Mouse (Mus musculus): ENCODE measurements around the gene Tpx2. TPM values are rescaled to one million over a fixed set of nuclear protein-coding genes. Genes with fewer than 3 reads are reported as not detected.
A peak's percentile ranks its signal among the peaks of the same experiment; 100 is the strongest.

Tpx2 gene
- total RNA-seq, 1 experiment: 77.8 TPM

DNA sequence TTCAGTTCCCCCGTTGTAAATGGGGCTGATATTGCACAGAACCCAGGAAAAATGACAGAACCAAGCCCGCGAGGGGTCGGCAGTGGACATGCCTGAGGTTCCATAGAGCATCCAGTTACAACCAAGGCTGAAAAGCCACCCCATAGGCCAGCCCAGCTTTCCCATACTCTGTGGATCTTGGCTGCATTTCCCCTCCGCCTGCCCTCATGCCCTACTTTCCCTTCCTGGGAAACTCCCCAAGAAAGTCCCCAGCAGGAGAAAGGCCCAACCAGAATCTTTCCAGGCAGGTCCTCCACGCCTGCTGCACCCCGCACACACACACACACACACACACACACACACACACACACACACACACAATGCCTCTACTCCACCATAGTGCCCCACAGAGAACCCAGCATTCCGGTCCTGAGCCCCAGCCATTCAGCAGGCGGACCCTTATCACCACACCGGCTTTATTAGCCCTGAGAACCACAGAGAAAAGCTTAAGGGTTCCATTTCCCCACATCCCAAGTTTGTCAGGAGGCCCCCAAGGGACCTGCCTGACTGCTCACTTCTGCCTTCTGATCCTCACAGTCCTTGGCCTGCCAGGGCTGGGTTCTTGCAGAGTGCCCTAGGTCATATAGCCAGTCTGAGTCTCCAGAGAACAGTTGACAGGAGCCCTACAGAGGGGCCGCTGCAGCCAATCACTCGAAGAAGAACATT is 83.8 kb downstream of the Tpx2 start:
- H3K4me1 ChIP-seq (ENCODE audit: control insufficient read depth in 2 of 2, insufficient read depth in 2 of 2, low read length in 2 of 2, poor library complexity in 1 of 2): no peaks in the 10 kb centered on the region; a peak in 1 of 4 replicates
- no peak overlapping the region for H3K27ac ChIP-seq (ENCODE audit: insufficient read depth, low read depth, low read length, poor library complexity, severe bottlenecking)
- no peak for DNase-seq (ENCODE audit: low read depth, low spot score)
- TF ChIP-seq ZNF384 (IDR thresholded peaks at IDR 0.05; ENCODE audit: low read depth, low read length) (no peak), ZC3H11A (IDR thresholded peaks at IDR 0.05; ENCODE audit: borderline replicate concordance, low read depth, low read length) (no peak), MAFK (IDR thresholded peaks at IDR 0.05; ENCODE audit: insufficient read depth, low read depth, low read length) (no peak), HCFC1 (IDR thresholded peaks at IDR 0.05; ENCODE audit: borderline replicate concordance, insufficient read depth, low read length) (no peak), CHD2 (IDR thresholded peaks at IDR 0.05; ENCODE audit: low read depth, low read length) (no peak)
- H3K9me3 ChIP-seq (ENCODE audit: control insufficient read depth, insufficient read depth, low read depth, low read length): no peaks in the 10 kb centered on the region
- no peak overlapping the region for H3K4me3 ChIP-seq (ENCODE audit: insufficient read depth in 1 of 2, low read depth in 1 of 2, low read length in 2 of 2, poor library complexity in 1 of 2, severe bottlenecking in 1 of 2)
- in situ Hi-C loops (cut with MboI; ENCODE audit: low sequenced_read_pairs in 2 of 2, unreplicated experiment in 2 of 2): no loop called here
- H3K9ac ChIP-seq (ENCODE audit: insufficient read depth, low read depth, low read length, poor library complexity, severe bottlenecking): no peak overlapping the region
- H3K36me3 ChIP-seq (ENCODE audit: control insufficient read depth, insufficient read depth, low read length, poor library complexity, severe bottlenecking): no peaks in the 10 kb centered on the region

DNA sequence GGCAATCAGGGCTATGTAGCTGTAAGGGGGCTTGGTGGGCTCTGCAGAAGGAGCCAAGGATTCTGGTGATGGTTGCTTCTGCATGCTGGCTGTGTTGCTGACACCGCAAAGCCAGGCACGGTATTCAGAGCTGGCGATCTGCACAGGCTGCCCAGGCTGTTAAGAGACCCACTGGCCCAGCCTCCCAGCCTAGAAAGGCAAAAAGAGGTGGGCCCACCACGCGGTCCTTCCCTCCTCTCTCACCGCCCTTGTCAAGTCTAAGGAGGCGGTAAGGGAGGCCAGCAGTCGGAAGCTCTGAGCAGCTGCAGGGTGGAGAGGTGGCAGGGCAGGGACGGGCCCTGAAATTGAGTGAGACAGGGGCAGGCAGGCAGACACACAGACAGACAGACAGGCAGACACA is 85.3 kb downstream of the Tpx2 start, which contains the start of gene Foxs1:
Gene Foxs1, minus strand, starts transcription at position 161 of the 400 bp plus-strand sequence.
- no peaks in the 10 kb centered on the region; a peak in 1 of 4 replicates for H3K4me1 ChIP-seq (ENCODE audit: control insufficient read depth in 2 of 2, insufficient read depth in 2 of 2, low read length in 2 of 2, poor library complexity in 1 of 2)
- no peaks in the 10 kb centered on the region for H3K36me3 ChIP-seq (ENCODE audit: control insufficient read depth, insufficient read depth, low read length, poor library complexity, severe bottlenecking)
- H3K9ac ChIP-seq (ENCODE audit: insufficient read depth, low read depth, low read length, poor library complexity, severe bottlenecking): no peak within 1 kb of the TSS; the same call in 1 of the 2 replicates
- in situ Hi-C loops (cut with MboI; ENCODE audit: low sequenced_read_pairs in 2 of 2, unreplicated experiment in 2 of 2): no loop called here
- no peaks in the 10 kb centered on the region for H3K9me3 ChIP-seq (ENCODE audit: control insufficient read depth, insufficient read depth, low read depth, low read length)
- no peak for DNase-seq (ENCODE audit: low read depth, low spot score)
- H3K4me3 ChIP-seq (ENCODE audit: insufficient read depth in 1 of 2, low read depth in 1 of 2, low read length in 2 of 2, poor library complexity in 1 of 2, severe bottlenecking in 1 of 2): peak within 1 kb of the TSS; percentile 36 to 42; a peak in 2 of 4 replicates
- no peak for TF ChIP-seq HCFC1 (IDR thresholded peaks at IDR 0.05; ENCODE audit: borderline replicate concordance, insufficient read depth, low read length)
- TF ChIP-seq CHD2 (IDR thresholded peaks at IDR 0.05; ENCODE audit: low read depth, low read length): no peak
- no peak for TF ChIP-seq ZNF384 (IDR thresholded peaks at IDR 0.05; ENCODE audit: low read depth, low read length)
- TF ChIP-seq ZC3H11A (IDR thresholded peaks at IDR 0.05; ENCODE audit: borderline replicate concordance, low read depth, low read length): no peak
- no peak for TF ChIP-seq MAFK (IDR thresholded peaks at IDR 0.05; ENCODE audit: insufficient read depth, low read depth, low read length)
- no peak within 1 kb of the TSS for H3K27ac ChIP-seq (ENCODE audit: insufficient read depth, low read depth, low read length, poor library complexity, severe bottlenecking)

DNA sequence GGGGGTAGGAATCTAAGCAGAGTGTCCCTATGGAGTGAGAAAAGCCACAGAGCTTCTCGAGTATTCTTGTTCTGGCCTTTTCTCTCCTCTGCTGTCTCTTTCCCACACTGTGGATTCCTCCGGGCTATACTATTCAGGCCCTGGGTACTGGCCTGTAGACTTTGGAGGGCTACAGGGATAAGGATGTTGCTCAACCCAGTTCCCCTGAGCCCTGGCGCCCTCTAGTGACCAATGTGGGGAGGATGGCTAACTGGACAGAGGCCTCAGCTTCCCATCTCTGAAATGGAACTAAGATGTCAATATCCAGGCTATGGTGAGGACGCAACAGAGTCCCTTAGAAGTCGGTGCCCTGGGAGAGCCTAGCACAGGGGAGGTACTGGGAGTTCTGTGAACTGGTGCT is 85.8 kb downstream of the Tpx2 start:
- Histone ChIP-seq H3K9ac (ENCODE audit: insufficient read depth, low read depth, low read length, poor library complexity, severe bottlenecking) (no peak overlapping the region), H3K36me3 (ENCODE audit: control insufficient read depth, insufficient read depth, low read length, poor library complexity, severe bottlenecking) (no peaks in the 10 kb centered on the region), H3K4me3 (ENCODE audit: insufficient read depth in 1 of 2, low read depth in 1 of 2, low read length in 2 of 2, poor library complexity in 1 of 2, severe bottlenecking in 1 of 2) (no peak overlapping the region), H3K27ac (ENCODE audit: insufficient read depth, low read depth, low read length, poor library complexity, severe bottlenecking) (no peak overlapping the region), H3K4me1 (ENCODE audit: control insufficient read depth in 2 of 2, insufficient read depth in 2 of 2, low read length in 2 of 2, poor library complexity in 1 of 2) (no peaks in the 10 kb centered on the region; a peak in 1 of 4 replicates), H3K9me3 (ENCODE audit: control insufficient read depth, insufficient read depth, low read depth, low read length) (no peaks in the 10 kb centered on the region)
- DNase-seq (ENCODE audit: low read depth, low spot score): peak; percentile 66
- in situ Hi-C loops (cut with MboI; ENCODE audit: low sequenced_read_pairs in 2 of 2, unreplicated experiment in 2 of 2): no loop called here
- no peak for TF ChIP-seq CHD2 (IDR thresholded peaks at IDR 0.05; ENCODE audit: low read depth, low read length)
- 0 out of 2 replicates have a peak, but pooled peaks have one; percentile 52 for TF ChIP-seq ZC3H11A (IDR thresholded peaks at IDR 0.05; ENCODE audit: borderline replicate concordance, low read depth, low read length)

DNA sequence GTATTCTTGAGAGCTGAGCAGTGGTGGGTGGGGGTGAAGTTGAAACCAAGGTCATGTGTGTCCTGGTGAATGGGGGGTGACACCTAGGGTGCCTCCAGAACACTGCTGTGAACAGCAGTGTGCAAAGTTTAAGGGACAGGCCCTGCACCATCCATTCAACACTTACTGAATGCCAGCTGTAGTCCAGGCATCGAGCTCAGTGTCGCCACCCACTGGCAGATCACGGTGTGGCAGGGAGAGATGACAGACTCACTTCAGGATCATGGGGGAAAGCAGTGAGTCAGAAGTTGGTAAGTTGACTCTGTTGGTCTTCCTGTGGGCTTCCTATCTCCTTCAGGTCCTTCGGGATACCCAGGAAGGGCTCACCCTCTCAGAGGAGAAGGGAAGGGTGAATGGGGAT is 92.1 kb downstream of the Tpx2 start:
- no peak for TF ChIP-seq ZC3H11A (IDR thresholded peaks at IDR 0.05; ENCODE audit: borderline replicate concordance, low read depth, low read length)
- TF ChIP-seq ZNF384 (IDR thresholded peaks at IDR 0.05; ENCODE audit: low read depth, low read length): no peak
- TF ChIP-seq HCFC1 (IDR thresholded peaks at IDR 0.05; ENCODE audit: borderline replicate concordance, insufficient read depth, low read length): no peak
- no peak for TF ChIP-seq CHD2 (IDR thresholded peaks at IDR 0.05; ENCODE audit: low read depth, low read length)
- no peak for TF ChIP-seq MAFK (IDR thresholded peaks at IDR 0.05; ENCODE audit: insufficient read depth, low read depth, low read length)

More for the DNA sequence above, 92.1 kb downstream of the Tpx2 start:
- H3K9ac ChIP-seq (ENCODE audit: insufficient read depth, low read depth, low read length, poor library complexity, severe bottlenecking): no peak overlapping the region
- in situ Hi-C loops (cut with MboI; ENCODE audit: low sequenced_read_pairs in 2 of 2, unreplicated experiment in 2 of 2): no loop called here
- H3K9me3 ChIP-seq (ENCODE audit: control insufficient read depth, insufficient read depth, low read depth, low read length): no peaks in the 10 kb centered on the region
- no peaks in the 10 kb centered on the region for H3K36me3 ChIP-seq (ENCODE audit: control insufficient read depth, insufficient read depth, low read length, poor library complexity, severe bottlenecking)
- DNase-seq (ENCODE audit: low read depth, low spot score): peak; percentile 60
- no peak overlapping the region for H3K27ac ChIP-seq (ENCODE audit: insufficient read depth, low read depth, low read length, poor library complexity, severe bottlenecking)
- H3K4me3 ChIP-seq (ENCODE audit: insufficient read depth in 1 of 2, low read depth in 1 of 2, low read length in 2 of 2, poor library complexity in 1 of 2, severe bottlenecking in 1 of 2): no peak overlapping the region
- no peaks in the 10 kb centered on the region for H3K4me1 ChIP-seq (ENCODE audit: control insufficient read depth in 2 of 2, insufficient read depth in 2 of 2, low read length in 2 of 2, poor library complexity in 1 of 2)
